Mouse (Mus musculus): ENCODE data around the gene Lat.

Lat gene

DNA sequence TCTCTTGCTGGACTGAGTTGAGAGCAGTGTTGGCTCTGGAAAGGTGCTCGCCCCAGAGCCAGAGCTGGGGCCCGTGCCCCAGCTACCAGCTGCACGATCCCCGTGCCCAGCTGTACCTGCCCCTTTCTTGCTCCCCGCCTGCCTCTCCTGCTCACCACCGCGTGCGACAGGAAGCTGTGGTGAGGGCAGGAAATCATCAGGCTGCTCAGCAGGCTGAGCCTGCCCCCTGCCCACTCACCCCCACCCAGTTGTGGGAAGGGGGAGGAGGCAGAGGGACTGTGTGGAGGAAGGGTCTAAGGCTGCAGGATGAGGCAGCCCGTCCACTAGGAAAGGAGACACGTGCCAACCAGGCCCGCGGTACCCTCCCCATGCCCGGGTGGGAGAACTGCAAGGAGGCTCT, at the start of gene Lat:
Gene Lat, minus strand, starts transcription at position 178 of the 400 bp plus-strand sequence.
- WGBS: 70% methylated on average over 13 of the region's 13 CpGs

- WGBS: 63% methylated on average over 3 of the region's 3 CpGs
Measured at GRCm38 (mm10) chr7:126418496-126418895, 49.1 kb upstream of the Lat start.

GRCm38 (mm10) chr7:126417606-126418005, 48.2 kb upstream of the Lat start:
- 85% methylated on average over 4 of the region's 4 CpGs for WGBS

DNA sequence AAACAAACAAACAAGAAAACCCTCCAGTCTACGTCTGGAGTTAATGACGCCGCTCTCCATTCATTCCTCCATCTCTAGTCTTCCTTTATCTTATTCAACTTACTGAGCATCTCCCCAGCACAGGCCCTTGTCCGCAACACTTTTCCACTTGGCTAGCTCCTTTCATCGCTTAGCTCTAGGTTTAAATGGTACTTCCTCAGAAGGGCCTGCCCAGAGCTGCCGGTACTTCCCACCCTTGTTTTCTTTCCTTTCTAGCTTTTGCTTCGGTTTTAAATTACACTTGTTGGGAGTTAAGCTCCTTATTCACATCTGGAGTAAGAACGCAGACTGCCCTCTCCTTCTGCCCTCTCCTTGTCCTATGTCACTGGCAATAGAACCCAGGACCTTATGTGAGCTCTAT, 47.7 kb upstream of the Lat start:
- 58% methylated on average over 8 of the region's 8 CpGs for WGBS

- WGBS: 71% methylated on average over 2 of the region's 2 CpGs
Measured at GRCm38 (mm10) chr7:126416615-126417014, 47.2 kb upstream of the Lat start.

DNA sequence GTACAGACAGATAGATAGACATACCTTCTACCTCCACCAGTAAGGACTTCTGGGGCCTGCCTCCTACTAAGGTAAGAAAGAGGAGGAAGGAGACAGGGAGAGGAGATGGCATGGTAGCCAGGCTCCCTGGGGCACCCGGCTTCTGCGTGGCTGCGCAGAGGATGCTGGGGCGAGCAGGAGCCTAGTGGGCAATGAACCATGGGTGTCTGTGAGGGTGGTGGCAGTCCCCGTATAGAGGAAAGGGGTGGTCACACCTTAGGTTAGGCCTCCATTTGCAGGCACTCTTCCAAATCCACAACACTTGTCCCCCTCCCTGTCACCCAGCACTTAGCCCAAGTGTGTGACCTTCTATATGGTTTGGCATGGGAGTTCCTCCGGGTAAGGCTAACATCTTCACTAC, 45.4 kb upstream of the Lat start, which contains the start of gene Cd19:
Gene Cd19, minus strand, starts transcription at position 165 of the 400 bp plus-strand sequence.
- 93% methylated on average over 6 of the region's 6 CpGs for WGBS

DNA sequence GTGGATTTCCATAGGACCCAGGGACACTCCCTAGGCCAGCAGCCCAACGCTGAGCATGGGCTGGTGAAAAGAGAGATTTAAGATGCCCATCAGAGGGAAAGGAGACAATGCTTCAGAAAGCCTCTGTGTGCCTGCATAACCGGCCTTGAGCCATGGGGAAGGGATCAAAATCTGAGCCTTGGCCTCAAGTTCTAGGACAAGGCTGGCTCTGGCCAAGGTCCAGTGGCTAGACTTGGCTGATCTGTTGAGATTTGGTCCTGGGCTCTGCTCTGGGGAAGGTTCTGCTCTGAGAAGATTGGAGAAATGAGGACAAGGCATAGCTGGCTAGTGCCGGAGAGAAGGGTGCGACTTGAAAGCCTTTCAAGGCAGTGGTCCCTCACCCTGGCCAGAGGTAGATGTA, 41.7 kb upstream of the Lat start:
- 91% methylated on average over 4 of the region's 4 CpGs for WGBS

DNA sequence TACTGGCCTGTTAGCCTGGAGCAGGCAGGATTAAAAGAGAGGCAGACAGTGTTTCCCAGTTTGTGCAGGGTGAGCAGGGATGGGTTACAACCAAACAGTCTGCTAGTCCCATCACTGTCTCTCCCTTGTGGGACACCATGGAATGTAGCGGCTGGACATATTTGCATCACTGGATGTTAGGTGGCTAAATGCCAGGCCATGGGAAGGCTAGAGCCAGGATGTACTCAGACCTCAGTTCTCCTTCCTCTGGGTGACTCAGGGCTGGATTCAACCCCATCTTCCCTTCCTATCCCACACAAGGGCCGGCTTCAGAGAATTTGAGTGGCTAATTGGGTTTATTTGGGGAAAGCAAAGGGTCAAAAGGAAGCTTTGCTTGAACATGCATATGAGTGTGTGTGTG, 39.3 kb upstream of the Lat start:
- 88% methylated on average over 2 of the region's 2 CpGs for WGBS

DNA sequence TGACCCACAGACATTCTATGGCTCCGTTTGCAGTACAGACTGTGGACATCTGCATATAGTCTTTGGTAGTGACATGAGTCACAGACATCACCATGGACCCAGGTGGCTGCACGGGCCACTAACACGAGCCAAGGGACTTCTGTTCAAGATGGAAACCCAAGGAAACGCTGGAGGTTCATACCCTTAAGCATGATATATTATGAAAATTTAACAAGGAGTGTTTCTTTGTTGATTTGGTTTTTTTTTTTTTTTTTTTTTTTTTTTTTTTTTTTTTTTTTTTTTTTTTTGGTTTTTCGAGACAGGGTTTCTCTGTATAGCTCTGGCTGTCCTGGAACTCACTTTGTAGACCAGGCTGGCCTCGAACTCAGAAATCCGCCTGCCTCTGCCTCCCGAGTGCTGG, 33.1 kb upstream of the Lat start:
- 77% methylated on average over 8 of the region's 8 CpGs for WGBS

DNA sequence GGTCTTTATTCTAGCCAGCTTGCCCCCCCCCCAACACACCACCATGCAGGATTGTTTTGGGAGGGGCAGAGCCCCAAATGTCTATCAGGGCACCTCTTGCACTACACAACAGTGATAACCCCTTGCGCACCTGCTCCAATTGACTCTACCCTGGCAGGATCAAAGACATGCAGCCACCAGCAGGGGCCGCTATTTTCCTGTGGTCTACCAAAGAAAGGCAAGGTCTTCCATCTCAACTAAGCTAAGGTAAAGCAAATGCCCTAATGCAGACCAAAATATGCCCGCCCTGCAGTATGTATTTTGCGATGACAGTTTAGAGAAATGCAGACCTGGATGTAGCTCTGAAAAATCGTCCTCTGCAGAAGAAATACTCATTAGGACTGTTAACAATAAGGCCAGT, 30.2 kb upstream of the Lat start:
- 11% methylated on average over 5 of the region's 5 CpGs for WGBS

DNA sequence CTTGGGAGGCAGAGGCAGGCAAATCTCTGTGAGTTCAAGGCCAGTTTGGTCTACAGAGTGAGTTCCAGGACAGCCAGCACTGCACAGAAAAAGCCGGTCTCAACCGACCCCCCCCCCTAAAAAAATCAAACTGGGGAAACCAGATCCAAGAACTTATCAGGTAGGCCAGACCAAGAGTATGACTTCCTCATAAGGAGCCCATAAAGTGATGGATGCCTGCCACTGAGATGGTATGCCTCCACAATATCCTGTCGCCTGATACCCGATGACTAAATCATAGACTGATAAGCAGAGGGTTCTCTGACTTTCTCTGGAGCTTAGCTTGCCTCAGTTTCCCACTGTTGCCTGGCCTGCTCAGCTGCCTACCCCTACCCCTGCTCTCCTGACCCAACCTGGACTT, 28.5 kb upstream of the Lat start:
- WGBS: 95% methylated on average over 4 of the region's 4 CpGs

DNA sequence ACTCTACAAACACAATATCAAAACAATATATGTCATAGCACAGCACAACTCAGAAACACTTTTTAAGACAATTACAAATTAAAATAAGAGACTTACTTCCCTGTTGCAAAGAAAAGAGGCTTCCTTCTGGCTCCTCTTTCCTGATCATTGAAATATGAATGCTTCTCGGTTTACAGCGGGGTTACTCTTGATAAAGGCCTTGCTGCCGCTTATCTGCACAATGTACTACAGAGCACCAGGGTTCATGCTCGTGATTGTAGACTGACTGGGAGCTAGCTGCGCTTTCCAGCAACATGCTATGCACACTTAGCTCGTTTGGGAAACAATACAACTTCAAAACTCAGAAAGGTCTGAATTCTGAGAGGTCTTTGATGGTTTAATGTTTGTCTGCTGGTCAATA, 27.9 kb upstream of the Lat start:
- WGBS: 56% methylated on average over 6 of the region's 6 CpGs

DNA sequence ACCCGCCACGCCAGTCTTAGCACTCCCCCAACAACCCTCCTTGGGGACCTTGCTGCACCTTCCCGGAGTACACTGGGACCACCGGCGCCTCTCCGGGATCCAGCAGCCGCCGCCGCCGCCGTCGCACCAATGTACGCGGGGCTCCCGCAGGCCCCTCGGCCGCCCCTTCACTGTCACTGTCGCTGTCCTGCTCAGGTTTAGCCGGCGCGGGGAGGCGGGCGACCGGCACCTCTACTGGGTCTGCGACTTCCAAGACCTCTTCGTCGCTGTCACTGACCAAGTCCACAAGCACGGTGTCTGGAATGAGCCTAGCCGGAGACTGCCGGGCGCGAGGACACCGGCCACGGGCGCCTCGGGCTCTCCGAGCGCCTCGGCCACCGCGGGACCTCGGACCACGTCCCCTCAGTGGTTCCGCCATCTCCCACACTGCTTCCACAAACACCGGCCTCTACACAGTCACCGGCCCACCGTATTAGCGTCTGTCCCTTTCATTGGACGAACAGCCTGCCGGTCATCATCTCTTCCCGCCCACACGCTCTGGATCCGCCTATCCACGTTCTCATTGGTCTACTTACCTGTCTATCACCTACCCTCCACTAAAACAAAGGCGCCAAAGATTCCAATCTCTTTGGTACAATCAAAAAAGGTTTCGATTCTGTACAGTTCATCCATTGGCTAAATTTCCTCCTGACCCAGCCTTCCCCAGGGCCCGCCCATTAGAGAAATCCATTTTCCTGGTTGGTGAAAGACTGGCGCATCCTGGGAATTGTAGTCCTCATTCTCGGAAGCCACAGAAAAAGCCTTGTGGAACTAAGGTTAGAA, 27.1 kb upstream of the Lat start, which contains the start of gene Nfatc2ip:
Gene Nfatc2ip, minus strand, starts transcription at position 440 of the 822 bp plus-strand sequence.
- under 1% methylated on average over 59 of the region's 59 CpGs for WGBS

GRCm38 (mm10) chr7:126392086-126392884, 22.9 kb upstream of the Lat start:
- WGBS: 91% methylated on average over 7 of the region's 7 CpGs

DNA sequence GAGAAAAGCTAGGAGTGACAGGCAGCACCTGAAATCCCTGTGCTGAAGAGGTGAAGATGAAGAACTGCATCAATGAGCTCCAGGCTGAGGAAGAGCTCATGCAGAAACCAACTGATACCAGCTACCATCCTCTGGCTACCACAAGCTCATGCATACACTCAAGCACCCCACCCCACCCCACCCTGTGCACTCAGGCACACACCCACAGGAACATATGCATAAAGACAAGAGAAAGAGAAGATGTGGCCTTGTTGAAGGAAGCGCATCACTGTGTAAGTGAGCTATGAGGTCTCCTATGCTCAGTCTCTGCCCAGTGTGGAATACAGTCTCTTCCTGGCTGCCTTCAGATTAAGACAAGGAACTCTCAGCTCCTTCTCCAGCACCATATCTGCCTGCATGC, 18.8 kb upstream of the Lat start:
- 100% methylated on average over 1 of the region's 1 CpGs for WGBS

DNA sequence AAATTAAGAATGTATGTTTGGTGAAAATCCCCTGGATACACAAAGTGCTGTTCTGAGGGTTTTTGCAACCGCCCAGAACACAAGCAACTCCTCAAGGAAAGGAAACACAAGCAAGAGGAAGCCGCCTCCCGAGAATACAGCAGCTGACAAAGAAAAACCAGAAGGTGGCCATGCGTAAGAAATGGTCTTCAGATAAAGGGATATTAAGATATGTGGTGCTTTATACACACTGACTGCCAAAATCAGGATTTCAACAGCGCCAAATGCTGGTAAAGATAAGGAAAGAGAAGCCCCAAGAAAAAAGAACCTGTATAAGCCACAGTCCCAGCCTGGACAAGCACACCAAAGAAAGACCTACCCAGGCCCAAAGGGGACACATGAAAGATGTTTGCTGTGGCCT, 14.2 kb upstream of the Lat start:
- WGBS: 75% methylated on average over 5 of the region's 5 CpGs

DNA sequence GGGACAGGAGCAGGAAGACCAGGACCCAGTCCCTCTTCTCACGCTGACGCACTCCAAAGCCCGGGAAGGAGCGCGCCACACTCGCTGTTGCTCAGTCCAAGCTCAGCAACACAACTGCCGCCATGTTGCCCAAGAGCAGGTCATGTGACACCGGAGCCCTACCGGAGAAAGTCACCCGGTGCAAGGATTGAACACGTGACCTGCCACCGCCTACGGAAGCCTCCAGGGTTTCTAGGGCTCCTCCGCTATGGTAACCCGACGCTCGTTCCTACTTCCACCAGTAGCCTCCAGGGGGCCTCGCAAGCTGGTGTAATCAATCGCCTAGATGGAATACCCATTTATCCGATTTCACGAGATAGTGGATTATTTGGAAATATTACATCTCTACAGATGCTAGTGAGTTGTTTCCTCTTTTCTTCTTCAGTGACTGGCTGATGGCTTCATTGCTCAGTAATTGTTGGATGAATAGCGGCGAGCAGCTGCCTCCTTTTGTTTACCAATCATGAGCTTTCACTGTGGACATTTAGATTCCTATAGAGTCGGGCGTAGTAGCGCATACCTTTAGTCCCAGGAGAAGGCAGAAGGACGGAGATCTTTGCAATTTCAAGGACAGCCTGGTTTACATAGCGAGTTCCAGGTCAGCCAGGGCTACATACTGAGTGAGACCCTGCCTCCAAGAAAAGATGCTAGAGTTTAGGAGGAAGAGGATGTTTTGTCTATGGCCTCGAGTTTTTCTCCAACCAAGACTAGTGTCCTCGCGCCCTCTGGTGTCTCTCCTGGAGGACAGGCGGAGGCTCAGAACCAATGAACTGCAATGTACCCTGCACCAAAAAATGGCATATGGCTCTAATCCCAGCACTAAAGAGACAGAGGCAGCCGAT, 8.1 kb upstream of the Lat start, which contains the start of gene Spns1:
Gene Spns1, minus strand, starts transcription at position 173 of the 881 bp plus-strand sequence.
- WGBS: under 1% methylated on average over 33 of the region's 33 CpGs

DNA sequence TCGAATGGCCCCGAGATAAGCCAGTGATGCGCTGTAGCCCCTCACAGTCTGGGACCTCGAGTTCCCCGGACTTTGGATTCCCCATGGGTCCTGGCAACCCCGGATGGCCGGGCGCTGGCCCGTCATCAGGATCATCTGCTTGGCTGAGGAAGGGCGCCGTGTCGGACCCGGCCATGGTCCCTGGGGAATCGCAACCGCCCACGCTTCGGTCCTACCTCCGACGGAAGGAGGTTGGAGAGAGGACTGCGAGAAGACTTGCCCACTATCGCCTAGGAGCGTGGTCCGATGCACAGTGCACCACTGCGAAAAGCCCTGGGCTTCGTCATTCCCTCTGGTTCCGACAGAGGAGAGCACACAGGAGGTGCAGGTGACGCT, 7.5 kb upstream of the Lat start:
- under 1% methylated on average over 27 of the region's 27 CpGs for WGBS

DNA sequence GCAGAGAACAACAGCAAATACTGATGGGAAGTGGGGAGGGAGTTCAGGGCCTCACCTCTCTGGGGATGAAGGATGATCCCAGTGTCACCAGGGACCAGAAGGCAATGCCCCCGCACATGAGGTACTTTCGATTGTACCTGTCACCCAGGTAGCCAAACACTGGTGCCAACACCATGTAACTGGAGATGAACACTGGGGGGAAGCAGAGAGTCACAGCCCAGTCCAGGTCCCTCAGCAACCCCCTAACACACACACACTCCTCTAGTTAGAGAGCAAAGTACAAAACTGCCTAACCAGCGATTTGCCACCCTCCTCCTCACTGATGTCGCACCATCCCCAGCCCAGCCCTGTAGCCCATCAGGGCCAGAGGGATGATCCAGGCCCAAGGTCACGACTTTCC, 5.6 kb upstream of the Lat start:
- WGBS: 77% methylated on average over 5 of the region's 5 CpGs

DNA sequence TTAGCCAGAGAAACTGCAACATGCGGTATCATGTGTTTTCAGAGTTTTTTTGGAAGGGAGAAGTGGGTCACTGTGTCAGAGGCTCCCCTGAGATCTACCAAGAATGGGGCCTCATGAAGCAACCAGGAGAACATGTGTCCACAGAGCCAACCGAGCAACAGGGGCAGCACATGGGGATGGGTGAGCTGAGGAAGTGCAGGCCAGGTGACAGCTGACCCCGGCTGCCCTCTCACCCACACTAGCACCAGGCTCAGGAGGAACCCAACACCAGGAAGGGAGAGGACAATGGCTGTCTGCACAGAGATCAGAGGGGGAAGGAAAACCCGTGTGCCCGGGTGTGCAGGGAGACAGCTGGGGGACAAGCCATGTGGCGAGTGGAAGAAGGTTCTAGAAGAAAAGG, 5.2 kb upstream of the Lat start:
- WGBS: 64% methylated on average over 6 of the region's 6 CpGs

DNA sequence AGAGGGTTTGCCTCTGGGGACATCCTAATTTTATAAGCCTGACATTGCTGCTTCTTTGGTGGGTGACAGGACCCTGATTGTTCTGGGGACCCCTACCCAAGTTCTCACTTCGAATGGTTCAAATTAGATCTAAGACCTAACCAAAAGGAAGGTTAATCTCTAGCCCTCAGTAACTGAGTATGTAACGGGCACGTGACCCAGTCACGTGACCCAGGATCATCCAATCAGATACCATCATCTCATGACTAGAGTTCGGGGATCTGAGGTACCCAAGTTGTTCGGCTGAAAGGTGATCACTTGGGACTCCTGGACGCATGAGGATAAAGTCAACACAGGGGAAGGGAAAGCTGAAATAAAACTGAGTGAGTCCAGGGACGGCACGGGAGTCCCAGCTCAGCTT, 3.6 kb upstream of the Lat start:
- 90% methylated on average over 9 of the region's 9 CpGs for WGBS

DNA sequence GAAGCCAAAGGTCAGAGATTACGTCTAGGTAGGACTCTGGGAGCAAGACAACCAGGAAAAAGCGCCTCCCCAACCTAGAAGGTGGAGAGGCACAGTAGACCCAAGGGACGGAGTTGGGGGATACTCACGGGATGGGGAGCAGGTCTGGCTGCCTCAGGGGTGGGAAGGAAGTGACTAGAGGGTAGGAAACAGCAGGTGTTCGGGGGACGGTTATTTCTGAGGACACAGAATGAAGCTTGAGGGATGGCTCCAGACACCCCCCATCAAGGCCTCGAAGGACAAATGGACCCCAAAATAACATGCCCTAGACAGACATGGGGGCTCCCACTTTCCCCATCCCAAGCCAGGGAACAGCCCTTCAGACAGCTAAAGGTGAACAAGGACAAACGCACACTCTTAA, 1.0 kb downstream of the Lat start:
- 89% methylated on average over 8 of the region's 8 CpGs for WGBS
